Mouse (Mus musculus): ENCODE results near the gene Pygm. TPM values are rescaled to one million over a fixed set of nuclear protein-coding genes. Genes with fewer than 3 reads are reported as not detected.

Pygm gene
- total RNA-seq, 4 experiments from 2014 or later: 8,302 to 9,332 (median 8,668) TPM

DNA sequence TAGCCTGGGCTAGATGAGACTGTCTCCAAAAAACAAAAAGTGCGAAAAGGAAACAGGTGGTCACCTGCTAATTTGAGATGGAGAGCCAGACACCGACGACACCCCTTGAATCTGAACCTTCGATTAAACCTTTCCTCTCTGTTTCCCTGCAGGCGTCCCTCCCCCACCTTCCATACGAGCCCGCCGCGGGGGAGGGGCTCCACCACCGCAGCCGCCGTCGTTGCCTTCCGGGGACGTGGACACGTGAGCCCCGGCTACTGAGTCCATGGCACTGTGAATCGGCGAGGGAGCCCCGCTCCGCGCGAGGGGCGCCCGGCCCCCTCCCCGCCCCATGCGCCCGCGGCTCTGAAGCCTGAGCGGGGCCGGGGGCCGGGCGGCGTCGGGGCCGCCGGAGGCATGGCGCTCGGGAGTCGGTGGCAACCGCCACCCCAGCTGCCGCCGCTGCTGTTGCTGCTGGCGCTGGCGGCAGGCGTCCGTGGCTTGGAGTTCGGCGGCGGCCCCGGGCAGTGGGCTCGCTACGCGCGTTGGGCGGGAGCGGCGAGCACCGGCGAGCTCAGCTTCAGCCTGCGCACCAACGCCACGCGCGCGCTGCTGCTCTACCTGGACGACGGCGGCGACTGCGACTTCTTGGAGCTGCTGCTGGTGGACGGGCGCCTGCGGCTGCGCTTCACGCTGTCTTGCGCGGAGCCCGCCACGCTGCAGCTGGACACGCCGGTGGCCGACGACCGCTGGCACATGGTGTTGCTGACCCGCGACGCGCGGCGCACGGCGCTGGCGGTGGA lies 43.6 kb downstream of the Pygm start:
- DNase-seq (ENCODE audit: low spot score in 2 of 2): no peak

- no peak for DNase-seq (ENCODE audit: low spot score in 2 of 2)
Observed at GRCm38 (mm10) chr19:6428501-6429200, 44.5 kb downstream of the Pygm start.

GRCm38 (mm10) chr19:6443016-6443415 lies 58.8 kb downstream of the Pygm start:
- no peak for DNase-seq (ENCODE audit: low spot score in 2 of 2)

GRCm38 (mm10) chr19:6445761-6446423 lies 61.7 kb downstream of the Pygm start:
- no peak for DNase-seq (ENCODE audit: low spot score in 2 of 2)

GRCm38 (mm10) chr19:6446736-6447437 lies 62.7 kb downstream of the Pygm start:
- no peak for DNase-seq (ENCODE audit: low spot score in 2 of 2)

Small RNA genes within 50 kb of the gene (microRNA-seq; reads per million reads assigned to microRNA genes)
- not detected for gene Mir6989

Other genes starting within 250 kb of the Pygm start
- gene Batf2, start 243.4 kb upstream of the Pygm start, total RNA-seq (2022): under 1 TPM; 0.24 to 0.44 (median 0.41) TPM
- gene Arl2, start 242.9 kb upstream of the Pygm start, total RNA-seq (2022): 10 to 100 TPM; 68.5 to 81.8 (median 69.9) TPM
- not detected for gene Majin, start 200.0 kb upstream of the Pygm start, total RNA-seq (2022)
- not detected for gene Gpha2, start 158.0 kb upstream of the Pygm start, total RNA-seq (2022)
- gene Ppp2r5b, start 148.5 kb upstream of the Pygm start, total RNA-seq (2022): 10 to 100 TPM; 34.2 to 39.2 (median 36.4) TPM
- 10 to 100 TPM; 16.5 to 18.9 (median 18.6) TPM for gene Atg2a, start 142.7 kb upstream of the Pygm start, total RNA-seq (2022)
- gene Ehd1, start 107.7 kb upstream of the Pygm start, total RNA-seq (2022): 10 to 100 TPM; 24.1 to 29.2 (median 26.5) TPM
- 10 to 100 TPM in 1 of 4 experiments, 1 to 10 TPM in 3; 7.6 to 11.5 (median 8.5) TPM for gene Cdc42bpg, start 77.9 kb upstream of the Pygm start, total RNA-seq (2022)
- gene Men1, start 49.4 kb upstream of the Pygm start, total RNA-seq (2022): 1 to 10 TPM; 5.3 to 7.9 (median 6.3) TPM
- 10 to 100 TPM in 1 of 4 experiments, 1 to 10 TPM in 3; 6.9 to 10.7 (median 8.0) TPM for gene Map4k2, start 43.3 kb upstream of the Pygm start, total RNA-seq (2022)
- gene Sf1, start 20.7 kb upstream of the Pygm start, total RNA-seq (2022): 10 to 100 TPM; 69.0 to 88.0 (median 73.8) TPM
- gene Rasgrp2, start 14.9 kb downstream of the Pygm start, total RNA-seq (2022): 10 to 100 TPM in 2 of 4 experiments, 1 to 10 TPM in 2; 7.4 to 19.6 (median 11.1) TPM
- 1 to 10 TPM in 2 of 4 experiments, under 1 TPM in 2; 0.31 to 1.8 (median 1.0) TPM for gene Nrxn2, start 34.3 kb downstream of the Pygm start, total RNA-seq (2022)
- gene Slc22a12, start 158.6 kb downstream of the Pygm start, total RNA-seq (2022): not detected

Data from gastrocnemius, adult 8-10 months (tissue).